Mouse (Mus musculus) megakaryocyte progenitor cell, adult 5-6 weeks (primary cell): ENCODE measurements around the gene Ell3. TPM values are rescaled to one million over a fixed set of nuclear protein-coding genes. Genes with fewer than 3 reads are reported as not detected.

Source experiments
- ATAC-seq: replicated peaks from 2 replicates; pipeline ENCODE4 v1.8.0; 2016; ENCODE audit warnings: mild to moderate bottlenecking, moderate TSS enrichment, inconsistent platforms; ENCODE audit not compliant: poor library complexity
- total RNA-seq, 2 experiments: library from RNA; stranded (forward) in 1 of 2; stranded (reverse) in 1 of 2; fragments of 157-497, 149-512 nt in 1 of 2; fragments of 200-1000 nt in 1 of 2; gene quantifications; 2 replicates each; pipeline versions ENCODE4 v1.2.3 to v1.2.4; 2015 to 2017

Gene Ell3
- total RNA-seq, 2 experiments from 2014 or later, result 0.42 TPM; not detected in 1

DNA sequence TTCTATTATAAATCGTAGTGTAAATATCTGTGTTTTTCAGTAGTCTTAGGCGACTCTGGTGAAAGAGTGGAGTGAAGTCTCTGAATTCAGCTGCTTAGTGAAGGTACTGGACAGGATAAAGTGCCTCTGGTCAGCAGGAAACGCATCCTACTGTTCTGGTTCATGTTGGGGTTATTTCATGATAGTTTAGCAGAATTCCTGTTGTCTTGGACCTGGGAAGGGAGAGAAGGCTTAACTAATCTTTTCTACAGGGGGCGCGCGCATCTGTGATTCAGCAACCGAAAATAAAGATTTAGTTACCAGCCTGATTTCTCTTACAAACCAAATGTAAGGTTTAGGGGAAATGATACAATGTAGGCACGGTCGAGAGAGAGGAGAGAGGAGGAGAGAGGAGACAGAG is 4.1 kb upstream of the Ell3 start:
- ATAC-seq, result no peak

DNA sequence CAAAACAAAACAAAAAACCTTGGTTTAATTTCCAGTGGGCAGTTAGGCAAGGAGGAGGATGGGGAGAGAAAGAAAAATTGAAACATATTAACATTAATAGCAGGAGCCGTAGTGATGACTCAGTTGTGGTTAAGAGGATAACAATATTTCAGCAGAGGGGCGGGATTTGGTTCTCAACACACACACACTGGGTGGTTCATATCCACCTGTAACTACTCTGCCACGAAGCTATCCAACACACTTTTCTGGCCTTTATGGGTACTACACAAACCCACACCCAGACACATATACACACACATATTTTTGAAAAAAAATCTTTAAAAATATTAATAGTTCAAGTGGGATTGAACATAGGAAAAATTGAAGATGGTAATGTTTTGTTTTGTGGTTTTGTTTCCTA is 2.9 kb upstream of the Ell3 start:
- ATAC-seq, result no peak

GRCm38 (mm10) chr2:121446506-121446905 is 2.4 kb upstream of the Ell3 start:
- ATAC-seq, result no peak

DNA sequence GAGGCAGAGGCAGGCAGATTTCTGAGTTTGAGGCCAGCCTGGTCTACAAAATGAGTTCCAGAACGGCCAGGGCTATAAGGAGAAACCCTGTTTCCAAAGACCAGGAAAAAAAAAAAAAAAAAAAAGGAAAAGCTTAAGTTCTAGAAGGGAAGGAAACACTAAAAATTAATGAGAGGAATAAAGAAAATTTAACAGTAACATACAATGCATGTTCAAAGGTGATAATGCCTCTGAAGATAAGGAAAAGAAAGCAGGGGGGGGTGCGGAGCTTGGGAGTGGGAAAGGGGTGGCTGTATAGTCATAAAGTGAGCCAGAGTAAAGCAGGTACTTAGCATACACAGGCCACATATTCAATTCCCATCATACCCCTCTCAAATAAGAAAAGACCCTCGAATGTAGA is 1.0 kb upstream of the Ell3 start:
- no peak for ATAC-seq

GRCm38 (mm10) chr2:121443068-121443349 is 1.1 kb downstream of the Ell3 start:
- peak; percentile 28 for ATAC-seq

DNA sequence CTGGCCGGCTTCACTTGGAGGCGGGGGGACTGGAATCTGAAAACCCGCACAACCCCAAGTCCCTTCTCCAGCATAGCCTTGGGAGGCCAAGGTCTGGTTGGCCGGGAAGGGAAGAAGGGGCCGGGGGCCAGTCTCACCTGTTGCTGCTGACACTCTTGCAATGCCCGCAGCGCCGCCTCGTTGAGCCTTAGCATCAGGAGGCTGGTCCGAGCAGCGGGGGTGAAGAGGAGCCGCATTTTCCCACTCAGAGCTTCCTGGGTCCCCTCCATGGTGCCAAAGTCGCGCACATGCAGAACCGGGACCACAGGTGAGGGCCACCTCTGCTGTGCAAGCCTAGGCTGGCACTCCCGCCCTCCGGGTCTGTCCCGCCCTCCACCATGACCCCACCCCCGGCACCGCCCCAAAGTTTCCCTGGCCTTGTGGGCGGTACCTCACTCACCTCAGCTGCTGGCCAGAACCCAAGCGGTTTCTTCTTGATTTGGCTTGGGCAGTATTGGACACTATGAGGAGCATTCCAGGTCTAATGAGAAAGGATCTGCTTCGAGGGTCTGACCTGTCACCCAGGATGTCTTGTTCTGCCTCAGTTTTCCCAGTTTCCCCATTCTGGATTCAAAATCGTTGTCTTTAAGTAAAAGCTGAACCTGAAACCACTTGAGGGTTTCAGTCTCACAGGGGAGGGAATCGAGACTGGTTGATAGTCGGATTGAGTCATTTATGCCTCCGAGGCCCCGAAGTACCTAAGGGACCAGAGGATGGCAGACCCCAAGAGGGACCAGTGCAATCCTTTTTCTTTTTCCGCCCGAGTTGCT is 1.6 kb downstream of the Ell3 start:
- peak; percentile 89 for ATAC-seq

- no peak for ATAC-seq
Measured at GRCm38 (mm10) chr2:121441800-121442199, 2.3 kb downstream of the Ell3 start.

GRCm38 (mm10) chr2:121440834-121441605 is 3.1 kb downstream of the Ell3 start:
- no peak for ATAC-seq

DNA sequence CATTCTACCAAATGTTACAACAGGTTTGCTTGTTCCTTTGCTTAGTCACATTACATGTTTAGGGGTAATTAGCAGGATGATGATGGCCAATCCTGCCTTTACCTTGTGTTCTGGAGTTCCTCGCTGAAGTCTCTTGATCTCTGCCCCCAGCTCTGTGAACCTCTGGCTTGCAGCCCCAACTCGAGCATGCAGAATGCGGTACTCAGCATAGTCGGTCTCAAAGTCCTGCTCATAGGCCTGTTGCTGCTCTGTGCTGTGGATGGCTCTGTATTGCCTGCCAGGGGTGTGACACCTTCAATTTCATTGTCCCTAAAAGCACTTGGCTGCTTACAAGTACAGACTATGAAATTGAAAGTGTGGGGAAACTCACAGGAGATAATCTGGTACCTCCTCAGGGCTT is 4.3 kb downstream of the Ell3 start:
- ATAC-seq, result no peak

DNA sequence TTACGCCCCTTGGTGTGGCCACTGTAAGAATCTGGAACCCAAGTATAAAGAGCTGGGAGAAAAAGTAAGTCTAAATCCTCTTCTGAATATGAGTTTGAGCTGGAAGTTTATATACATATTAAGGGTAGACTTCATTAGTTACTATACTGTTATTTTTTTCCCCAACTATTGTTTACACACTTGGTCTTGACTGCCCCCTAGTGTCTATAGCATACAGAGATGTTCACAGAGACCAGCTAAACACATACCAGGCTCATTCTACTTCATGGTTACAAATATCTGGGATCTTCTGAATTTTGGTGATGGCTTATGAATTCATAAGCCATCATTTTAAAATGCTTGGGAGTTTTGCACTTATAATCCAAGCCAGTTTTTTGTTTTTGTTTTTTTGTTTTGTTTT is 9.2 kb downstream of the Ell3 start:
- ATAC-seq, result peak; percentile 78

GRCm38 (mm10) chr2:121425890-121426289 is 18.2 kb downstream of the Ell3 start:
- no peak for ATAC-seq

GRCm38 (mm10) chr2:121423166-121423565 is 20.9 kb downstream of the Ell3 start:
- ATAC-seq, result no peak

DNA sequence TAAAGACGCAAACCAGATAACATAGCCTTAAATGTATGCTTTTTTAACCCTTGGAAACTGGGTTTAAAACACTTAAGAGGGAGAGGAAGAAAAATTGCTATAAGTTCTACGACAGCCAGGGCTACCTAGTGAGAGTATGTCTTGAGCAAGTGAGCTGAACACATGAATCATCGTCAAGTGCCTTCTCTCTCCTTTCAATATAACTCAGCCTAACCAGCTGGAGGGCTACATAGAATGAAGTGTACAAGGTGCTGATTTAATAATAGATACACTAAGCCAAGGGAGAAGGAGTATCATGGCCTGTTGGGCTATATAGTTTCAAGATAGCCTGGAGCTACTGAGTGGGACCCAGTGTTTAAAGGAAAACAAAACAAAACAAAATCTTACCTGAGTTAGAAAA is 25.6 kb downstream of the Ell3 start:
- no peak for ATAC-seq

DNA sequence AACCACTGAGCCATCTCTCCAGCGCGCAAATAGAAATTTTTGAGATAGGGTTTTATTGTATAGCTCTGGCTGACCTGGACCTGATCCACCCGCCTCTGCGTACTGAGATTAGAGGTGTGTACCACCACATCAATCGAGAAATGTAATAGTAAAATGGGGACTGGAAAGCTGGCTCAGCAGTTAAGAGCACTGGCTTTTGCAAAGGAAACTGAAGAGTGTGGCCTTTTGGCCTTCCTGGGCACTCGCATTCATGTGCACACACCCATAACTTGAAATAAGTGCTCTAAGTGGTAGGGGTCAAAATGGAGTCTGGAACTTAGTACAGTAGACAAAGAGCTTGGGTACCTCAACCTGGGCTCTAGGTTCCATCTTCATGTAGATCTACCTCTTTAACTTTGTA is 27.7 kb downstream of the Ell3 start:
- ATAC-seq, result no peak

- no peak for ATAC-seq
Measured at GRCm38 (mm10) chr2:121415591-121415990, 28.5 kb downstream of the Ell3 start.

GRCm38 (mm10) chr2:121415103-121415502 is 29.0 kb downstream of the Ell3 start:
- no peak for ATAC-seq

DNA sequence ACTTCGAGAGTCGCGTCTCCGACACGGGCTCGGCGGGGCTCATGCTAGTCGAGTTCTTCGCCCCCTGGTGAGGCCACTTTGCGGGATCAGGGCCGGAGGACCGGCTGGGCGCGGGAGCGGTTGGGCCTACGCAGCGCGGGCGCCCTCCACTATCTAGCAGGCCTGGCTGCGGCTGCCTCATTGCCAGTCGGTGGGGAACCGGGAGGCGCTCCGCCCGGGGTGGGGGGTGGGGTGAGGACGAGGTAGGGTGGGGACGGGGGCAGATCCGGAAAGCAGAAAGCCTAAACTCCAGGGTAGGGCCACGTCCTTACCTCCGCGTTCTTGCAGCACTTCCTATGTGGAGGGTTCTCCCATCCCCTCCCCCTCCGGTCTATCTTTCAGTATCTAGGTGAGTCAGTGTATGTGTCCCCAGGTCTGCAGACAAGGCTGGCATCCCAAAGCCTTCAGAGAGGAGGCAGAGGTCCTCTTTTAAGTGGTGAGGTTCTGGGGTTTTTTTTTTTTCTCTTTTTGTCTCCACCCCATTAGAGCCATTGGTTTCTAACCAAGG is 29.9 kb downstream of the Ell3 start:
- peak; percentile 23 for ATAC-seq

DNA sequence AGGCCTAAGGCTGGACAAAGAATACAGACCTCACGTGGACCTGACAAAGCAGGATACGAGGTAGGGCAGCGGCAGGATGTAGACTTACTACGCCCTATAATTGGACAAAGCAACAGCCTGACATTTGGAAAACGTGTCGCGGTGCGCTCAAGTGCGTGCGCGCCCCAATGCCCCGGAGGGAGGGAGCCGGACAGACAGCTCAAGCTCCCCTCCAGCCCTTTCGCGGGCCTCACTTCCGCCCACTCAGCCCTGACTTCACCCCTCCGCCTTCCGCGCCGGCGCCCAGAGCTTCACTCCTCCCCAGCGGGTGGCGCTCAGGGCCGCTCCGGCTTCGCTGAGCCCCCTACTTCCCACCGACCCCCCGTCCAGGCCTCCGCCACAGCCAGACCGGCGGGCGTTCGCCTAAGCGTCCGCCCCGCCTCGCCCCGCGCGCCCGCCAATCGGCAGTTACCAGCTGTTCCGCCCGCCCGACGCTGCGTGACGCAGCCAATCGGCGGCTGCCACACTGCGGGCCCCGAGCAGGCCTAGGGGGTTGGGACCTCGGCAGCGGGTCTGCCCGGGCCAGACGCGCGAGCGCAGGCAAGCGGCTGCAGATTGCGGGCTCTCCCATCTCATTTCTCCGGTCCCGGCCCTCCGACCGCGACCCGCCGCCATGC is 30.6 kb downstream of the Ell3 start, which contains the start of the genes Pdia3 and Catsper2:
Gene Pdia3 (plus strand): TSS at position 389 of the 656 bp plus-strand sequence.
Gene Catsper2 (minus strand): TSS at position 406 of the 656 bp plus-strand sequence.
- peak; percentile 86 for ATAC-seq

GRCm38 (mm10) chr2:121412843-121413386 is 31.2 kb downstream of the Ell3 start:
- ATAC-seq, result peak; percentile 26

GRCm38 (mm10) chr2:121408160-121408559 is 35.9 kb downstream of the Ell3 start:
- ATAC-seq, result peak; percentile 78

DNA sequence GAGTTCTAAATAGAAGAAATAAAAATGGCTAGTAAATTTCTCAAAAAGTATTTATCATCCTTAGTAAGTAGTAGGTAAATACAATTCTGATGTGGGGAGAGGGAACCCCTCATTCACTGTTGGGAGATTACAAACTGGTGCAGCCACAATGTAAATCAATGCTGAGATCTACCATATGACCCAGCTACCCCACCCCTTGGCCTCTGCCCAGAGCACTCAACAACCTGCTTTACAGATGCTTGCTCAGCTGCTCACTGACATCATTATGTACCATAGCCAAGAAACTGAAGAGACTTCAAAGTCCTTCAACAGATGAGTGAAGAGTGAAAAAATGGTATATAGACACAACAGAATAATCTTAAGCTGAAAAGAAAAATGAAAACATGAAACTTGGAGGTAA is 40.8 kb downstream of the Ell3 start:
- no peak for ATAC-seq
